Mouse (Mus musculus) lung, embryonic 16.5 days (tissue): ENCODE results near the gene Zc3hav1l. TPM values are rescaled to one million over a fixed set of nuclear protein-coding genes. Genes with fewer than 3 reads are reported as not detected.

Source experiments
- ATAC-seq: fragments of 200-750 bp; cut with Nextera tagmentation; 2 replicates; pipeline ENCODE4 v1.8.0; 2017; ENCODE audit warnings: low read depth, mild to moderate bottlenecking, moderate library complexity
- H3K27ac ChIP-seq: fragments of 300-500 bp; sonication (generic); 2 replicates; pipeline ENCODE4 v1.5.1; 2014; ENCODE audit warnings: mild to moderate bottlenecking, control low read depth, low read length
- H3K27me3 ChIP-seq: fragments of 300-500 bp; sonication (generic); 2 replicates; pipeline ENCODE4 v1.6.1; 2014; ENCODE audit warnings: low read depth, low read length, mixed read lengths; ENCODE audit not compliant: control insufficient read depth, insufficient read depth
- H3K36me3 ChIP-seq: fragments of 300-500 bp; sonication (generic); 2 replicates; pipeline ENCODE4 v1.6.1; 2014; ENCODE audit warnings: low read length; ENCODE audit not compliant: control insufficient read depth, insufficient read depth
- H3K4me1 ChIP-seq: fragments of 300-500 bp; sonication (generic); replicated peaks from 2 replicates; pipeline ENCODE4 v1.6.1; 2014; ENCODE audit warnings: low read length, mixed read lengths; ENCODE audit not compliant: control insufficient read depth, insufficient read depth
- H3K4me2 ChIP-seq: fragments of 300-500 bp; sonication (generic); 2 replicates; pipeline ENCODE4 v1.6.1; 2014; ENCODE audit warnings: low read depth, low read length, control low read depth
- H3K4me3 ChIP-seq: fragments of 300-500 bp; sonication (generic); 2 replicates; pipeline ENCODE4 v1.5.1; 2014; ENCODE audit warnings: mild to moderate bottlenecking, low read length, control low read depth
- H3K9ac ChIP-seq: fragments of 300-500 bp; sonication (generic); 2 replicates; pipeline ENCODE4 v1.6.1; 2014; ENCODE audit warnings: low read length, control low read depth
- H3K9me3 ChIP-seq: fragments of 300-500 bp; sonication (generic); 2 replicates; pipeline ENCODE4 v1.6.1; 2016; ENCODE audit warnings: low read length; ENCODE audit not compliant: control insufficient read depth
- WGBS: fragments of 180-500 bp; shearing (Covaris S2); extraction: QIAGEN DNeasy Blood & Tissue Kit; methylation state at CpG from one replicate; pipeline ENCODE4 v1.1.7; 2014; 5-methylcytosine and 5-hydroxymethylcytosine counted together
- polyA plus RNA-seq: library from polyadenylated mRNA; unstranded; fragments of >200 nt; fragmentation: Nextera tagmentation; extraction: Ambion mirVana; gene quantifications from 2 replicates; pipeline ENCODE4 v1.2.1, GENCODE M21; 2015

The Zc3hav1l gene
- polyA plus RNA-seq, 1 experiment from 2014 or later: 8.7 TPM

DNA sequence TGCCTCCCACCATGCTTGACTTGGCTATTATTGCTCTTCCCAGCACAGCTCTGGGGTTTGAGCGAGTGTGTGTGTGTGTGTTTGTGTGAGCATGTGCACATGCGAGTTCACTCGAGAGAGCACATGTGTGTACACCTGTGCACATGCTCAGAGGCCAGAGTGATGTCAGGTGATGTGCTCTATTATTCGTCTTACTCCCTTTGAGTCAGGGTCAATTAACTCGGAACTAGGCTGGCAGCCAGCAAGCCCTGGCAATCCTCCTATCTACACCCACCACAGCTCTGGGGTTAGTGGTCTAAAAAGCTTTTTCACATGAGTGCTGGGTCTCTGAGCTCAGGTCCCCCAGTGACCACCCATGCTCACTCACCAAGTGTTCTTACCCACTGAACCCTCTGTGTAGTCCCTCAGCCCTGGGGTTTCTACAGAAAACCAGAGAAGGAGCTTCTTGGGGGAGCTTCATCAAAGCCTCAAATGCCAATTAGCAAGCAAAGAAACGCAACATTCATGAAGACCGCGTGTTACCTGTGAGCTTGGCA, 56.7 kb downstream of the Zc3hav1l start:
- Histone ChIP-seq H3K4me2 (no peak overlapping the region), H3K4me3 (no peak overlapping the region), H3K27ac (no peak overlapping the region), H3K36me3 (no peaks in the 10 kb centered on the region), H3K27me3 (no peaks in the 10 kb centered on the region), H3K9me3 (no peaks in the 10 kb centered on the region), H3K4me1 (peaks cover 3% of the 10 kb centered on the region; the same call in 1 of the 2 replicates), H3K9ac (no peak overlapping the region)
- WGBS: 82% methylated on average over 8 of the region's 8 CpGs
- no peak; the same call in 1 of the 2 replicates for ATAC-seq

DNA sequence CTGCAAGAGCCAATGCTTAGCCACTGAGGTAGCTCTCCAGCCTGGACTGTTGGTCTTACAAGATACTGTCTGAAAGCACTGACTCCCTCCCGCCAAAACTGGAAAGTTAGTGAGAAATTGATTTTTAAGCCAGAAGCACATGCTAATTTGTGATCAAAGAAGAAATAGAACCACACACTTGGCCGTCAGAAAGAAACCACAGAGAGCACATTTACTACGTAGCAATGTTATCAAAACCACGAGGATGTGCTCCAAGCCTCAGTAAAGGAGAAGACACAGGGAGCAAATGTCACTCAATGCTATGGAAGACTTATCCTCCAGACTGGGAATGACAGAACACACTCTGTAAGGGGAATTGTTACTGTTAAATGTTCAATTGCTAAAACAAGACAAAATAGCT, 57.6 kb downstream of the Zc3hav1l start:
- H3K4me3 ChIP-seq: no peak overlapping the region
- peaks cover 3% of the 10 kb centered on the region; the same call in 1 of the 2 replicates for H3K4me1 ChIP-seq
- H3K36me3 ChIP-seq: no peaks in the 10 kb centered on the region
- no peak overlapping the region for H3K4me2 ChIP-seq
- 76% methylated on average over 4 of the region's 4 CpGs for WGBS
- H3K9ac ChIP-seq: no peak overlapping the region
- H3K27me3 ChIP-seq: no peaks in the 10 kb centered on the region
- H3K9me3 ChIP-seq: no peaks in the 10 kb centered on the region
- no peak for ATAC-seq
- H3K27ac ChIP-seq: no peak overlapping the region

DNA sequence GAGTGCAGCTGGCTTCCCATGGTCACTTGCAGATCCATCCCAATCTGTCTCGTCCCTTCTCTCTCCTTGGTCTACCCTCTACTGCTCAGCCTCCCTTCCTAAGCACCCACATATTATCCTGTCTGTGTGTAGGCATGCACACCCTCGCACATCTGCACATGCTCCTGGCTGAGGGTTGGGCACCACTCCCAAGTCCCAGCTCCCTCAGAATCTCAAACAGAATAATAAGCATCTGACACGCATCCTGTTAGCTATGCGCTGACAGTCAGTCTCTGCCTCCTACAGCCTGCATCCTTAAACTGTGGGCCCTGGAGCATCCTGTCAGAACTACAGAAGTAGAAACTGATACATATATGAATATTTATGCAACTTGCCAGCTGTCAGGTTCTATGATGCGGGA, 58.4 kb downstream of the Zc3hav1l start:
- H3K9ac ChIP-seq: no peak overlapping the region
- H3K4me2 ChIP-seq: no peak overlapping the region
- no peak overlapping the region for H3K4me3 ChIP-seq
- no peak overlapping the region for H3K27ac ChIP-seq
- no peaks in the 10 kb centered on the region for H3K9me3 ChIP-seq
- no peaks in the 10 kb centered on the region for H3K36me3 ChIP-seq
- H3K4me1 ChIP-seq: peaks cover 3% of the 10 kb centered on the region; the same call in 1 of the 2 replicates
- 62% methylated on average over 5 of the region's 5 CpGs for WGBS
- no peaks in the 10 kb centered on the region for H3K27me3 ChIP-seq
- no peak for ATAC-seq

DNA sequence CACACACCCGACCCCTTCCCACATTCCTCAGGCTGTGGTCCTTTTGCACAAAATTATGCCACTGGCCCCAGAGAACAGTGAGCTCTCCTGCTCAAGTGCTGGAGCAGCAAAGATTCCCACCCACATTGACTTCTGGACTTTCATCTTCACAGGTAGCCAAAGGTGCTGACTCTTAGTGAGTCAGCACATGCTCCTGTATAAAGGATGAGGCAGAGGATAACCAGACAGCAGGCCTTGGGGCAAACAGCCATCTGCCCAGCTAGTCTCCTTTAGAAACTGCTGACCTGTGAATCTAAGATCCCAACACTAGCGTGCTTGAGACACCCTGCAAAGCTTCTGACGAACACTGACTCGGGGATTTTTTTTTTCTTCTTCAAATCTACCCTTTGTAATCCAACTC, 60.7 kb downstream of the Zc3hav1l start:
- Histone ChIP-seq H3K4me2 (no peak overlapping the region), H3K27me3 (no peaks in the 10 kb centered on the region)
- WGBS: 71% methylated on average over 4 of the region's 4 CpGs

More for the DNA sequence above, 60.7 kb downstream of the Zc3hav1l start:
- H3K9ac ChIP-seq: no peak overlapping the region
- H3K27ac ChIP-seq: no peak overlapping the region
- H3K9me3 ChIP-seq: no peaks in the 10 kb centered on the region
- no peak for ATAC-seq
- H3K4me1 ChIP-seq: peaks cover 3% of the 10 kb centered on the region; the same call in 1 of the 2 replicates
- H3K4me3 ChIP-seq: no peak overlapping the region
- no peaks in the 10 kb centered on the region for H3K36me3 ChIP-seq

Other genes with a start within 250 kb of the Zc3hav1l start
- gene Tmem213, start 190.0 kb downstream of the Zc3hav1l start, polyA plus RNA-seq: 133 and 163 TPM in 2 replicates
- gene Atp6v0a4, start 174.7 kb downstream of the Zc3hav1l start, polyA plus RNA-seq: 10.5 and 15.8 TPM in 2 replicates
- 2.6 and 2.9 TPM in 2 replicates for gene D630045J12Rik, start 45.2 kb downstream of the Zc3hav1l start, polyA plus RNA-seq
- gene Zc3hav1, start 55.3 kb upstream of the Zc3hav1l start, polyA plus RNA-seq: 8.0 and 11.0 TPM in 2 replicates
- 7.9 and 8.3 TPM in 2 replicates for gene Ttc26, start 82.2 kb upstream of the Zc3hav1l start, polyA plus RNA-seq
- 11.2 and 14.1 TPM in 2 replicates for gene Ubn2, start 134.7 kb upstream of the Zc3hav1l start, polyA plus RNA-seq
- gene Fmc1, start 234.2 kb upstream of the Zc3hav1l start, polyA plus RNA-seq: 108 and 118 TPM in 2 replicates